Mouse (Mus musculus): Measurements from ENCODE around the gene Osbpl8. TPM values are rescaled to one million over a fixed set of nuclear protein-coding genes. Genes with fewer than 3 reads are reported as not detected.

Osbpl8 gene
- total and polyA plus RNA-seq, 3 experiments, result 12.9 to 26.4 (median 23.4) TPM

DNA sequence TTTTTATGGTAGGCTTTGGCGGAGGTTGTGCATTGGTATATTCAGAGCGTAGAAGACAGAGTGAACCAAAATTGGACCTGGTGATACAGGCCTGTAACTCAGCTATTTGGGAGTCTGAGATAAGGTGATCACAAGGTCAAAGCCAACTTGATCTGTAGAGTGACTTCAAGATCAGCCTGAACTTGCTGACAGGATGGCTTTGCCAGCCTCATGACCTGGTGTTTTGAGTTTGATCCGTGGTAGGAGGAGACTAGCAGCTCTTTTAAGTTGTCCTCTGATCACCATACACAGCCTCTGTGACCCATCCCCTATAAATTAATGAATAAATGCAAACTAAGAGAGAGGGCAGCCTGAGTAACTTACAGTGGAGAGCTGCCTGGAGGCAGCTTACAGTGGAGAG lies 3.8 kb downstream of the Osbpl8 start:
- Histone ChIP-seq H3K27me3 (replicated peaks) (no peaks in the 10 kb centered on the region), H3K4me2 (ENCODE audit: insufficient read depth, low read depth, poor library complexity, severe bottlenecking) (no peak overlapping the region), H3K27ac (ENCODE audit: insufficient read depth, low read depth) (no peak overlapping the region), H3K9me3 (replicated peaks; ENCODE audit: low read length) (no peaks in the 10 kb centered on the region), H3K9ac (ENCODE audit: insufficient read depth, low read depth) (no peak overlapping the region), H3K36me3 (replicated peaks in 1 of 2; ENCODE audit: control insufficient read depth in 1 of 2, insufficient read depth in 1 of 2, low read length in 1 of 2) (peaks cover 0 to 10% of the 10 kb centered on the region in 2 experiments), H3K79me2 (replicated peaks; ENCODE audit: control insufficient read depth, extremely low read depth, insufficient read depth, poor library complexity, severe bottlenecking) (peaks cover 69% of the 10 kb centered on the region), H3K4me3 (replicated peaks in 1 of 3; ENCODE audit: low read depth in 2 of 3, low read length in 2 of 3, poor library complexity in 1 of 3) (no peak overlapping the region), H3K4me1 (ENCODE audit: control insufficient read depth in 1 of 2, insufficient read depth in 2 of 2) (peaks cover 20 to 60% of the 10 kb centered on the region in 2 experiments)
- no peak for DNase-seq (ENCODE audit: extremely low read depth)
- in situ Hi-C loops (cut with MboI; ENCODE audit: low pct_ligation_motif_present, low pct_unique_long_range_greater_than_20kb, low sequenced_read_pairs), result no loop called here
- TF ChIP-seq SIN3A (IDR thresholded peaks at IDR 0.05; ENCODE audit: low read length), result no peak
- TF ChIP-seq USF1 (IDR thresholded peaks at IDR 0.05; ENCODE audit: low read depth, low read length), result no peak
- TF ChIP-seq NELFE (IDR thresholded peaks at IDR 0.05; ENCODE audit: low read depth, low read length), result no peak
- no peak for TF ChIP-seq E2F4 (IDR thresholded peaks at IDR 0.05; ENCODE audit: insufficient replicate concordance, low read depth, low read length)
- no peak for TF ChIP-seq MAX (IDR thresholded peaks at IDR 0.05; ENCODE audit: low read length)
- TF ChIP-seq CTCF (conservative IDR thresholded peaks at IDR 0.05 in 1 of 2, IDR thresholded peaks at IDR 0.05 in 1 of 2; ENCODE audit: low read depth in 2 of 2, low read length in 2 of 2), result no peak
- TF ChIP-seq ZMIZ1 (IDR thresholded peaks at IDR 0.05; ENCODE audit: low read depth, low read length), result no peak
- TF ChIP-seq MAFK (IDR thresholded peaks at IDR 0.05; ENCODE audit: insufficient replicate concordance, low read length), result no peak
- no peak for TF ChIP-seq POLR2A (IDR thresholded peaks at IDR 0.05; ENCODE audit: low read depth, low read length)
- TF ChIP-seq NRF1 (IDR thresholded peaks at IDR 0.05; ENCODE audit: low read depth, low read length), result no peak
- no peak for TF ChIP-seq PAX5 (IDR thresholded peaks at IDR 0.05; ENCODE audit: low read length)
- no peak for TF ChIP-seq HCFC1 (IDR thresholded peaks at IDR 0.05; ENCODE audit: low read depth, low read length)
- TF ChIP-seq POLR2AphosphoS2 (IDR thresholded peaks at IDR 0.05; ENCODE audit: low read depth, low read length), result no peak
- TF ChIP-seq ETS1 (conservative IDR thresholded peaks at IDR 0.05; ENCODE audit: low read depth, low read length), result no peak
- TF ChIP-seq ZNF384 (IDR thresholded peaks at IDR 0.05; ENCODE audit: low read depth, low read length), result no peak
- TF ChIP-seq MYC (IDR thresholded peaks at IDR 0.05; ENCODE audit: low read depth, low read length), result no peak
- dilution Hi-C loops (cut with MboI; ENCODE audit: extremely low pct_ligation_motif_present, extremely low pct_unique_long_range_greater_than_20kb, low sequenced_read_pairs), result no loop called here

DNA sequence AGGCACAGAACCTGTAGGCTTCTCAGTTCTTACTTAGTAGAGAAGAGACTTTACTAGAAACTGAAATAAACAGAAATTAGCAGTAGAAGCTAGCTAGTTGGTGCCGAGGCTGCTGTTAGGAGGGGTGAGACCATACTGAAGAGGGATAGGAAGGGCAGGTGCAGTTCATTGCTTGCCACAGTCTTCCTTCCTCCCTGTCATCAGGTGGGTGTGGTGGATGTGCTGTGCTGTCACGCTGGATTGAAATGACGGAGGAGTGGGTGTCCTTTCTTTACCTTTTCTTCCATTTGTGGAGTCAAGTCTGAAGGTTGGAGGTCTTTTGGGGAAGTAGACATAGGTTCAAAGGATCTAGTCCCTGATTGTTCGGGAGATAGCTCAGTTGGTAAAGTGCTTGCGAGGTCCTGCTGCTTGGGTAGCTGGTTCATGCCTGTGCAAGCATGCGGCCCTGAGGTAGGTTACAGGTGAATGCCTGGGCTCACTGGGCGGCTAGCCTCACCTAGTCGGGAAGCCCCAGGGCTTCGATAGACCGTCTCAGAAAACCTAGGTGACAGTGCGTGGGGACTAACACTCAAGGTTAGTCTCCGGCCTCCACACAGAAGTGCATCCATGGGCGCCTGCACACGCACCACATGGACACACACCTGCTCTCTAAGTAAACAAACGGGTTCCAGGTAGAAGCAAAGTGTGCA lies 6.8 kb downstream of the Osbpl8 start:
- no peak for TF ChIP-seq SIN3A (IDR thresholded peaks at IDR 0.05; ENCODE audit: low read length)
- no peak overlapping the region for H3K9ac ChIP-seq (ENCODE audit: insufficient read depth, low read depth)

More for the DNA sequence above, 6.8 kb downstream of the Osbpl8 start:
- dilution Hi-C loops (cut with MboI; ENCODE audit: extremely low pct_ligation_motif_present, extremely low pct_unique_long_range_greater_than_20kb, low sequenced_read_pairs), result no loop called here
- Histone ChIP-seq H3K4me3 (replicated peaks in 1 of 3; ENCODE audit: low read depth in 2 of 3, low read length in 2 of 3, poor library complexity in 1 of 3) (no peak overlapping the region), H3K27ac (ENCODE audit: insufficient read depth, low read depth) (no peak overlapping the region), H3K4me2 (ENCODE audit: insufficient read depth, low read depth, poor library complexity, severe bottlenecking) (no peak overlapping the region), H3K9me3 (replicated peaks; ENCODE audit: low read length) (no peaks in the 10 kb centered on the region), H3K79me2 (replicated peaks; ENCODE audit: control insufficient read depth, extremely low read depth, insufficient read depth, poor library complexity, severe bottlenecking) (peaks cover 73% of the 10 kb centered on the region), H3K27me3 (replicated peaks) (no peaks in the 10 kb centered on the region), H3K36me3 (replicated peaks in 1 of 2; ENCODE audit: control insufficient read depth in 1 of 2, insufficient read depth in 1 of 2, low read length in 1 of 2) (peaks cover 0 to 10% of the 10 kb centered on the region in 2 experiments), H3K4me1 (ENCODE audit: control insufficient read depth in 1 of 2, insufficient read depth in 2 of 2) (peaks cover 25 to 71% of the 10 kb centered on the region in 2 experiments)
- in situ Hi-C loops (cut with MboI; ENCODE audit: low pct_ligation_motif_present, low pct_unique_long_range_greater_than_20kb, low sequenced_read_pairs), result loop anchor here (10.0 kb wide), 1 partner anchor 57 kb away; no protein-coding TSS in a partner anchor
- DNase-seq (ENCODE audit: extremely low read depth), result no peak

Measured in CH12.LX (cell line).